Mouse (Mus musculus) lung, postnatal 25 days (tissue): ENCODE measurements around the gene Nup155.
"Not testable (repeated sequence)": the region's sequence is repeated elsewhere in the genome, so short reads cannot be mapped to it uniquely, and the experiment has no call there.

Experiments
- DNase-seq: peaks from one replicate; pipeline ENCODE4 v3.0.0; 2022; ENCODE audit warnings: low spot score

Gene Nup155

DNA sequence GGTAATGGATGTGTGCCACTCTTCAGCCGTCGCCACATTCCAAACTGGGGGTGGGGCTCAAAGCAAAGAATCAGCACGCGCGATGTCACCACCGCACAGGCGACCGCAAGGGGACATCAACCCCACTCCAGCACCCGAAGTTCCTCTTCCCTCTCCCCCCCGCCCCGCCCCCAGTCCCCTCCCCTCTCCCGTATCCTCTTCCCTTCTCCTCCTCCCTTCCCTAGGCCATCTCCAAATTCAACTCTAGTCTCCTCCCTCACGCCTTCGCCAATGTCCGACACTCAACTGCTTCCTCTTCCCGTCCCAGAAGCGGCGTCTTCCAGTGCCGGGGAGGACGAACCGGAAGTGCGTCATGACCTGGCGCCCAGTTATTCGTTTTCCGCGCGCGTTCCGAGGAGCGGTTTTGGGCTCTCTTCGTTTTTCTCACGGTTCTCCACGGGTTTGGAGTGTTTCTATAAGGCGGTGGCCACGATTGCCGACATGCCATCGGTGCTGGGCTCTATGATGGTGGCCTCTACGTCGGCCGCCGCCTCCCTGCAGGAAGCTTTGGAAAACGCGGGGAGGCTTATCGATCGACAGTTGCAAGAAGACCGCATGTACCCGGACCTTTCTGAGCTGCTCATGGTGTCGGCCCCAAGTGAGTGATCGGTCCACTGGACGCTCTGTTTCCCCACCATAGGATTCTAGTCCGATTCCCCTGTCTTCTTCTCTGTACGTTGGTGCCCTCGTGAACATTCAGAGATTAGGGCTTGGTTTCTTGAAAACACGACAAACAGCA, at the start of gene Nup155:
Gene Nup155, plus strand, starts transcription at position 308 of the 778 bp plus-strand sequence.
- peak; percentile 94 for DNase-seq

DNA sequence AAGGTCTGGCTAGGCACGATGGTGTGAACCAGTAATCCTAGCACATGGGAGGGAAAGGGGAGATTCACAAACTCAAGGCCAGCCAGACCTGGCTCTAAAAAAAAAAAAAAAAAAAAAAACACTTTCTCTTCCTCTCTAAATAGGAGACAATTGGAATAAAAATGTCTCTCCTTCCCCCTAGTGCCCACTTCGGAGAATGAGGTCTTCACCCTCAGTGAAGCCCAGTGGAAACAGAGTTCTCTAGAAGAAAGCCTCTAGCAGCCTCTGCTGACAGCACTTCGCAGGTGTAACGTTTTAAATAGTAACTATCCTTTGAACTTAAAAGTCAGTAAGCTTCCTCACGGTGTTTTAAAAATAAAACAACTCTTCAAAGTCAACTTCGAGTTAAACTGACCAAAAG, 43.9 kb upstream of the Nup155 start:
- DNase-seq = no peak

DNA sequence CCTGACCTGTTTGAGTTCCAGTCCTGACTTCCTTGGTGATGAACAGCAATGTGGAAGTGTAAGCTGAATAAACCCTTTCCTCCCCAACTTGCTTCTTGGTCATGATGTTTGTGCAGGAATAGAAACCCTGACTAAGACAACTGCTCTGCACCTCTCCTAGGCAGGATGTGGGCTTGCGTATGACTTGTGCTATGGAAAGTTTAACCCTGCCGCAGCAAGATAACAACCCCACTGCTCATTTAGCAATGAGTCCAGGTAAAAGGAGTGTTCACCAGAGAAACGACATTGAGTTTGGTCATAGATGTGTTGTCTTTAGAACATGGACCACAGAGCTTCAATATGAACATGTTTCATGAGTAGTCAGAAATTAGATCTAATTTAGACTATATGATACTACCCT, 35.9 kb upstream of the Nup155 start:
- DNase-seq = not testable (repeated sequence)

DNA sequence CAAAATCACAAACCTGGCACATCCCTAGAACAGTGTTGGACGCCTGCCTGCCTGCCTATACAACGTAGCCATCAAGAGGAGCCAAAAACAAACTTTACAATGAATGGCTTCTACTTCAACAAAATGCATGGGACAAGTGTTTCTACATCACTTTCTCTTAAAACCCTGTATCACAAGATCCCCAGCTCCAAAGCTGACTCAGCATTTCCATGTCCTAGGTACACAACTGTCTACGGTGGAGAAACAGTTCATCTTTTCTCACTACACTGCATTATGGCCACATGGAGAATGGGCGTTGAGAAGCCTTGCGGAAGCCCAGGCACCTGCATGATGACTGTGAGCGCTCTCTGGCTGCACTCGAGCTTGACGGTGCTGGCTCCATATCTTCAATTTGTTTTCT, 26.9 kb upstream of the Nup155 start:
- DNase-seq = no peak

DNA sequence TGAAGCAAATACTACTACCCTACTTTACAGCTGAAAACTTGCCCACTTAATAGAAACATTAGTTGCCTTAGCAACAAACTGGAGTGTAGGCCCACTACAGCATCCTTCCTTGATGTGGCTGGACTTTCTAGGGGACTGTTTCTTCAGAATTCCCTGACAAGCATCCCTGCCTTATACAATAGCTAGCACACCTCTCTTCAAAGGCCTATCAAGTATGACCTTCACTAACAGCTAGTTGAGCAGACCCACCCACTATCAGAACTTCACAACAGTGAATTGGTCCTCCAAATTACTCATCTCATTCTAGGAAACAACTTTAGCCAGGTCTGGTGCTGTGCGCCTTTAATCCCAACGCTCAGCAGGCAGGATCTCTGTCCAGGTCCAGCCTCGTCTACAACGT, 21.8 kb upstream of the Nup155 start:
- DNase-seq = no peak

DNA sequence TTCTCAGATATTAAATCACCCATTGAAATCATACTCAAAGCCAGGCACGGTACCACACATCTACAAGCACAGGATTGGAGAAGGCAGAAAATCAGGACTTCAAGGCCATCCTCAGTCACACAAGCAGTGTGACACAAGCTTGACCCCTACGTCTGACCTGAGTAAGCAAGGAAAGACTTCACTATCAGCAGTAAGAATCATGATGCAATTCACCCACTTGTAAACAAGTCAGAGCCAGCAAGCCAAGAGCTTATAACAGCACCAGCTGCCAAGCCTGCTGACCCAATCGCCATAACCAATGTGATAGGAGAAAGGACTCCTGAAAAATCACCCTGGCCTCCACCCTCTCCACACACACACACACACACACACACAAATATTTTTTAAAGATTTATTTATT, 20.4 kb upstream of the Nup155 start:
- peak; percentile 4 for DNase-seq

DNA sequence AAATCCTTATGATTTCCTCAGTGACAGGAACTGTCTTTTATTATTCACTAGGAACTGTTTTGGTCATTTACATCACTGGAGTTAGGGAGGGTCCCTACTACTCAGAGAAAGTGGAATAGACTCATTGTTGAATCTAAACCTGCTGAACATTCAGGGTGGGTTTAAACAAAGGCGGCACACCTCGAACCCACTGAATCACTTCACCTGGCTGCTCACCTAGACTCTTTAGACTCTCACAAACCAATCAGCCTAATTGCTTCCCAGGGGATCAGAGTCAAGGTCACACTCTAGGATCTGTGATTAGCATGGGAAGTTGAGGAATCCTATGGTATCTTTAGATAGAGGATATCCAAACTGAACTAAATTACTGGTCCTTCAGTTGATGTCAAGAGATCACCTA, 18.4 kb upstream of the Nup155 start:
- DNase-seq = no peak

DNA sequence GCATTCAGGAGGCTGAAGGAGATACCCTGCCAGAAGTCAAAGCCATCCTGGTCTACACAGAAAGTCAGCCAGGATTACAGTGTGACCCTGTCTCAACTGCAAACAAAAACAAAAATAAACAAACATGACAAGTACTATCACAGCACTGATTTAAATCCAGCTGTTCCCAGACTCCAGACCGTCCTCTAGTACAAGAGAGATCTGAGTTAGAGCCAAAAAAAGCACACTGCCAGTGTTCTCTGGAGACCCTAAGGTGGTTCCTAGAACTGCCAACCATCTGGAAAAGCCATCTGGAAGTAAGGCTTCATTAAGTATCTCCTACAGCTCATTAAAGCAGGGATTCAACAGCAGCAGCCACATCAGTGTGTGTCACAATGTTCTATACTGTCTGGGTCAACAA, 16.4 kb upstream of the Nup155 start:
- DNase-seq = not testable (repeated sequence)

DNA sequence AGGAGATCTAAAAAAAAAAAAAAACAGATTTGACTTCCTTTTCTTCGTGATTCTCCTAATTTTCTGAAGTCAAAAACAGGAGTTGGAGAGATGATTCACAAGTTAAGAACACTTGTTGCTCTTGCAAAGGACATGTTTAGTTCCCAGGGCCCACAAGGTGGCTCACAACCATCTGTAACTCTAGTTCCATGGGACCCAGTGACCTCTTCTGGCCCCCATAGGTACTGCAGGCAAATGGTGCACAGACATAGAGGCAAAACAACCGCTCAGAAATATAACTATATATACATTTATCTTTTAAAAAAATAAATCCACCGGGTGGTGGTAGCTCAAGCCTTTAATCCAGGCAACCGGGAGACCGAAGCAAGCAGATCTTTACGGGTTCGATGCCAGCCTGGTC, 11.2 kb upstream of the Nup155 start:
- DNase-seq = peak; percentile 45

DNA sequence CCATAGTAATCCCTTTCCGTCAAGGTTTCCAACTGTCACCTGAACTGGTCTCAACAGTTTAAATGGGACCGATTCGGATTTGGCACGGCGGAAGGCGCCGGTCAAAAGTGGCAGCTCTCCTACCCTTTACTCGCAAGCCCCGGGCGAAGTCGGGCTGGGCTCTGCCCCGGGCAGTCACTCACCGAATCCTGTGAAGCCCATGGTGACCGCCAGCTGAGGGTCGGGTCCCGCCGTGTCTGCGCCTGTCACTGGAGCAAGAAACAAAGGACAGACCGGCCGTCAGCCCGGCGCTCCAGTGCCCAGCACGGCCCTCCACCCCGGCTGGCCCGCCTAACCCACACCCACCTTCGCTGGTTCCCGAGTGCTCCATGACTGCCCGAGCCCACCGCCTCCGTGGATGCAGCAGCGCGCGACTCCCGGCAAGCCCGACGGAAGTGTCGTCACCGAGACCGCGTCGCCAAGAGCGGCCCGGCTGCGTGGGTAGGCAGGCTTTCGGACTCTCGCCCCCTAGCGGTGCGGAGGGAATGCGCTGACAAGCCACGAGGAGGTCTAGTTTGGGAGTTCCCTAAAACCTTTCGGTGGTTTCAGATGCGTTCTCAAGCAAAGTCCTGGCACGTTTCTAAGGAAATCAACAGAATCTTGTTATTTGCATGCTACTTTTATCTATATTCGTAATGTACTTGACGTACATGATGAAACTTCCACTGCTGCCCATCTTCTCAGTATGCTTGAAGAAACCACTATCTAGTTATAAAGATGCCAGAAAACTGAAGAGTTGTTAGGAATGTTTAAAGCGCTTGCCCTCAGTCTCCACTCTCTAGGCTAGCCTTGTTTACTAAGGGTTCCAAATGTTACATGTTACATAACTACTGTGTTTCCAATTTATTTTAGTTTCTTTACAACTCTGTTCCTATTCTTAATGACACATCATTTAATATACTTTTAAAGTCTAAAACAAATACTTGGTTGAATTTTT, 10.0 kb upstream of the Nup155 start, which contains the start of gene Wdr70:
Gene Wdr70, minus strand, starts transcription at position 436 of the 976 bp plus-strand sequence.
- DNase-seq = peak; percentile 95

DNA sequence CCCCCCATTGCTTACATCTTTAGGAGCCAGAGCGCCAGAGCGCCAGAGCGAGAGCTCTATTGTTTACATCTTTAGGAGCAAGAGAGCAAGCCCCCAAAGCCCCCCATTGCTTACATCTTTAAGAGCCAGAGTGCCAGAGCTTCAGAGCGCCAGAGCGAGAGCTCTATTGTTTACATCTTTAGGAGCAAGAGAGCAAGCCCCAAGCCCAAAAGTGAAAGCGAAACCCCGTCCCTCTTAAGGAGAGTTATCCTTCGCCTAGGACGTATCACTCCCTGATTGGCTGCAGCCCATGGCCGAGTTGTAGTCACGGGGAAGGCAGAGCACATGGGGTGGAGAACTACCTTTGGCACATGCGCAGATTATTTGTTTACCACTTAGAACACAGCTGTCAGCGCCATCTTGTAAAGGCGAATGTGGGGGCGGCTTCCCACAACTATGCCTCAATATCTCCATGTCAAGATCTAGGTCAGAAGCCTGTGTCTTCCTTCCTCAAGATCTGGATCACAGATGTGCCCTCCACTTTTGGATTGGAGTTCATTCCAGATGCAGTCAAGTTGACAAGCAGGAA, 7.0 kb upstream of the Nup155 start:
- DNase-seq = not testable (repeated sequence)

DNA sequence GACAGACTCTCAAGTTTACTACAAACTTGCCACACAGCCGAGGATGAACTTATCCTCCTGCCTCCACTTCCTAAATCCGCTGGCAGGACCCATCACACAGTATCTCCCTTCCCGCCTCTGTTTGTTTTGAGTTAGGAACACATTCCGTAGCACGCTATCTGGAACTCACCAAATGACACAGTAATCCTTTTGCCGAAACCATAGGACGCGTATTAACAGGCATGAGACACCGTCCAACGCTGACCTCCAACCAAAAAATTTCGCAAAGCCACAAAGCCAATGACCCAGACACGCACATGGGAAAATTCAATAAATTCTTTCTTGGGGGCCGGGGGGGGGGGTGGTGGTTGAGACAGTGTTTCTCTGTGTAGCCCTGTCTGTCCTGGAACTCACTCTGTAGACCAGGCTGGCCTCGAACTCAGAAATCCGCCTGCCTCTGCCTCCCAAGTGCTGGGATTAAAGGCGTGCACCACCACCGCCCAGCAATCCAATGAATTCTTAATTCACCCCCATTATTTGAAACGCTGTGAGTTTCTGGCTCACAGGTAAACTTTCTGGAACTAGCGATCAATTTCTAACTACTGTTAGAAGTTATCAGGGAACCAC, 610 bp upstream of the Nup155 start:
- no peak for DNase-seq

DNA sequence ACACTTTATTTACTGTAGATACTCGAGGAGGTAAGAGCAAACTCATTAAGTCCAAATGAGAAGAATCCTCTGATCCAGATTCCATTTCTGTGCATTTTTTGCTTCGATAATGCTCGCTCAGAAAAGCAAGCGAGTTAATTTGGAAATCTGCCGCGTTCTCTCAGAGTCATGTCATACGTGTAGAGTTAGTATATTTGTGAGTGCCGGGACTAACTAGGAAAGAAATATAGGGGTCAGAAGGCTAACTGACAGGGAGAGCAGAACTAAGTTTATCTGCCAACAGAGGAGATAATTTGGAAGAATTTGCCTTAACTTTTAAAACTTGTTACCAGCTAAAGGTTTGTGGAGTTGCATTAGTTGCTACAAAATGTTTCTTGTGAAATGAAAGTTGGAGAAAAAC, 709 bp downstream of the Nup155 start:
- DNase-seq = no peak

DNA sequence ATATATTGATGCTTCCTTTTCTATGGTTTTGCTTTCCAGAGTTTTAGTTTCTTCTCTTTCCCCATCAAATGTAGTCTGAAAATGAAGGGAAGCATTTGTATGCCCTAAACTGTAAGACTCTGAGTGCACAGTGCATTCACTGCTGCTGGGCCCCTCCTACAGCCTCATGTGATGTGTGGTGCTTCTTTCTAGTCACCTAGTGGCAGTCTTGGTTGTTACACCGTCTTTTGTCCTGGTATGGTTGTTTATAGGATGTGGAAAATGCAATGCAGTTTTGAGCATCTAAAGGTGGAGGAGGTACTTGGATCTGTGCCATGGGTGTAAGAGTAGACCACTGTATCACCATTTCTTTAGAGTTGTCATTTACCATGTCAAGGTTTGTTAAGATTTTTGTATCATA, 20.2 kb downstream of the Nup155 start:
- DNase-seq = no peak

DNA sequence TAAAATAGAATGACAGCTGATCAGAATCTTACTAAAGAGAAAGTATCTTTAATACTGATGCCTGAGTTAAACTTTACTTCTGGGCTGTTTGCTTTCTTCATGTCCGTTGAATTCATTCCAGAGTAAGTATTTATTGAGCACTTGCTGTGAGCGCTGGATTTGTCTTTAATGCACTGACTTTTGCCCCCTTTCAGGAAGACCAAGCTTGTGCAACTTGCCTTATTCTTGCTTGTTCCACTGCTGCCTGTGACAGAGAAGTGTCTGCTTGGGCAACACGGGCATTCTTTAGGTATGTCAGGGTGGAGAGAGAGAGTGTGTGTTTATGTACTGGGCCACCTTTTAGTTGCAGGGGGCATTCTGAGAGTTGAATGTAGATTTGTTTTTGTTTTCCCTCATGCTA, 22.2 kb downstream of the Nup155 start:
- no peak for DNase-seq

DNA sequence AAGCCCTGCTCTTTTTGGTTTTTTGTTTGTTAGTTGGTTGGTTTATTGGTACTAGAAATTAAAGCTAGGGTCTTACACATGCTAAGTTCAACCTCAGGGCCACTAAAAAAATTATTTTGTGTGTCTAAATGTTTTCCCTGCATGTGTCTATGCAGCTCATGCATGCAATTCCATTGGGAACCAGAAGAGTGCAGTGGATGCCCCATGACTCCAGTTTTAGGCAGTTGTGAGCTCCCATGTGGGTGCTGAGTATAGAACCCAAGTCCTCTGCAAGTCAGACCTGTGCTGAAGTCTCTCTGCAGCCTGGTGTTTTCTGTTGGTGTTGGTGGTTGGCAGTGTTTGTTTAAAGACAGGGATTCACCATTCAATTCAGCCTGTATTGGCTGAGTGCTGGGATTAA, 22.7 kb downstream of the Nup155 start:
- no peak for DNase-seq

DNA sequence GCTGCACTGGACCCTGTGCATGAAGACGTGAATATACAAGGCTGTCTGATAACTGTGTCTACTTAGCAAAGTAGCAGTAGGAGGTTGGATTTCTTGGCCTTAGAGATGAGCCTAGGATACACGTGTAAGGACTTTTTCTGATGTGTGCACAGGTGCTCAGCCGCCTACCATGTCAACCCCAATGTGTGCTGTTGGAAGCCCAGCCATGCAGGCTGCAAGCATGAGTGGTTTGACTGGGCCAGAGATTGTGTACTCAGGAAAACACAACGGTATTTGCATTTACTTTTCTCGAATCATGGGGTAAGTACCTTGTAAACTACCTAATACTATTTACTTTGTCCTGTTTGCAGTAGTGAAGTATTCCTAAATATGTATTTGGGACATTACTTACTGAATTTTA, 26.5 kb downstream of the Nup155 start:
- no peak for DNase-seq

DNA sequence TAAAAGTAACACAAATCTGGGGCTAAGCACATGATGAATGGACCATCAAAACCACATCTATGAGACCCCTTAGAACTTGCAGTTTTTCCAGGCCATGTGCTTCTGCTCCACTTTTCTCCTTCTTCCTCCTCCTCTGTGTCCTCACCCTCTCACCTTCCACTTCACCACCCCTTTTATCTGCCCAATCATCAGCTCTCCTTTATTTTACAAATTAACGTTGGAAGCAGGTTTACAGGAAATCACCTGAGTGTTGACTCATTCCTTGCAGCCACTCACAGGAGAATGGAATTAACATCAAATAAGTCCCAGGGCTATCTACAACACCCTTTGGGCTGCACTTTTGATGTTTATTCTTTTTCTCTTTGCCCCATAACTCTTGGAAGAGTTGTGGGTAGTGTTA, 52.8 kb downstream of the Nup155 start:
- DNase-seq = no peak

DNA sequence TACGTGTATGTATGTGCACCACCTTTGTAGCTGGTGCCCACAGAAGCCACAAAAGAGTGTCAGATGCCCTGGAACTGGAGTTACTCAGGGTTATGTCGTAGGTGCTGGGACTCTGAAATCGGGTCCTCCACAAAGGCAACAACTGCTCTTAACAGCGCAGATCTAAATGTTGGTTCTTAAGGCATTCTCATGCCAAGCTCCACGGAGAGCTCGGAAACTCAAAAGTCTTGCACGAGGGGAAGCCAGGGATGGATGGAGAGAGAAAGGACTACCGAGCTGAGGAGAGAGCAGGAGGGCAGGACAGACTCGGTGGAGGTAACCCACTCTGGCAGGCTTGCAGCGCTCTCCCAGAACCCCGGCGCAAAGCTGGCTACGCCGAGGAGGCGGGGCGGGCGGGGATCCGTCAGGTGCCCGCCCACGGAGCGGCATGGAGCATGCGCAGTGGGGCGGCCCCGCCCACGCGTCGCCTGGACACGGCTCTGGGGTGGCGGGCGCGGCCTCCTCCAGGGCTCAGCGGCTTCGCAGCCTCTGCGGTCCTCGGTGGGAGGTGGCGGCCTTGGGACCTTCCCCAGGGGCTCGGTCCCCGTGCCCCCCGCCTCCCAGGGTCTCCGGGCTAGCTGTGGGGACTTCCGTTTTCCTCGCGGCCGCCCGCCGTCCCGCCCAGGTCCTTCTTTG, 59.7 kb downstream of the Nup155 start, which contains the start of gene Cplane1:
Gene Cplane1, plus strand, starts transcription at position 516 of the 675 bp plus-strand sequence.
- DNase-seq = peak; percentile 89

DNA sequence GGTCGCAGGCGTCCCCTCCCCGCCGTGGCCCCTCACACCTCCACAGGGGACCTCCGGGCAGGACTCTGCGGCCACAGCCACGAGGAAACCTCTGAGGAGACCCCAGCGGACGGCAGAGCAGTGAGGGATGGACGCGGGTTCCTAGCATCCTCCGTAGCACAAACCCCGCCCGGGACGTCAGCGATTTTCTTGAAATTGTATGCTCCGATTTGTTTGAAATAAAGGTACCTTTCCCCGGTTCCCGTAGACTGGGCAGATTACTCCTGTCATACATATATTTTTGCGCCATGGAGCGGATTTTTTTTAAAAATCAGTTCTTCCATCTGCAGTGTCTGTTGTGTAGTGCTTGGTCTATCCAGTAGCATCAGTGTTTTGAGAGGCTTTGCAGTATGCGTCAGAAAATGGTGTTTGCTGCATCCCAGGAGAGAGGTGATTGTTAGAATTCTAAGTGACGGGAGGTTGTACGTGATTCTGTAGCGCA, 60.2 kb downstream of the Nup155 start:
- peak; percentile 7 for DNase-seq

DNA sequence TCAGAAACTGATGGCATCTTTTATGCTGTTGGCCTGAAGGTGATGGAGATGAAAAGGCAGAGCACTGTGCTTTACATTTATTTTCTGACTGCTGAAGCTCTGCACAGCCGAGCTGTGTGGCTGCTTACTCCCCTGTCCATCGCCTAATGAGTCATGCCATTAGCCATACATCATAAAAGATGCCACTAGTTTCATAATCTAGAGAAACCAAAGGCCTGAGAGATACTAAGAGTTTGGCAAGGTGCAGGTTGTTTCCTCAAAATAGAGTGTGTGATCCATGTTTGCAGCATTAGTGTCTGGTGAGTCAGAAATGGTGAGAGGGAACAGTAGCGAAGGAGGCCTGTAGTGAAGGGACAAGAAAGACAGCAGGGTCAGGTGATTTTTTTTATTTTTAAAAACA, 80.5 kb downstream of the Nup155 start:
- DNase-seq = no peak
